Mouse (Mus musculus): ENCODE data around the gene Izumo4. TPM values are rescaled to one million over a fixed set of nuclear protein-coding genes. Genes with fewer than 3 reads are reported as not detected.

Izumo4 gene
- polyA plus RNA-seq, 1 experiment from 2014 or later = 12.2 TPM

DNA sequence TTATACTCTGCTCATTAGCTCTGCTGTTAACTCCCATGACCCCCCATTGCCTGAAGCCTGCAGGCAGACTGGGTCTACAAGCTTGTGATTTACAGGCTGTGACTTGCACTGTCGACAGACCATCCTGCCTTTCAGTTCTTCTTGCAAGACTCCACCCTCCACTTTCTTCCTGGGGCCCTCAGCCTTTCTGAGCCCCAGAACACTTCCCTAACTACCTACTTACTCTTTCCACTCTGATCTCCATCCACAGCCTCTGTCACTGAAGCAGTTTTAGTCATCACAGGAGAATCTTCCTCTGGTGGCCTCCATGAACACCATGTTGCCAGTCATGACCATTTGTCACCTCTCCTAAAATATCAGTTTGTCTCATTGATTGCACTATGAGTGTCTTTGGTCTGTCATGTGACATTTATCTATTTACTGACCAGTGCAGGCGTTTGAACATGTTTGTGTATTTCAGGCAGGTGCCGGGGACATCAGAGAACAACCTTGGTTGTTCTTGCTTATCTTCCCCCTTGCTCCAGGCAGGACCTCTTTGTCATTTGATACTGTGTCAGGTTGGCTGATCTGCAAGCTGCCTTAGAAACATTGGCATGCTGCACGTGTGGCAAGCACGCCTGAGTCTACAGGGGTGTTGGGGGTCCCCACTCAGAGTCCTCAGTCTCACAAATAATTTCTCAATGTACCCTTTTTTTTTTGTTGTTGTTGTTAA is 38.3 kb upstream of the Izumo4 start:
- H3K27ac ChIP-seq (ENCODE audit: low read depth, low read length) = peak overlapping the region; percentile 70; the same call in 1 of the 2 replicates
- 27% methylated on average over 5 of the region's 5 CpGs for whole genome bisulfite sequencing

GRCm38 (mm10) chr10:80664197-80665015 is 37.6 kb upstream of the Izumo4 start:
- H3K9me3 ChIP-seq (ENCODE audit: control insufficient read depth) = no peaks in the 10 kb centered on the region
- H3K36me3 ChIP-seq (ENCODE audit: control insufficient read depth, insufficient read depth) = peaks cover 36% of the 10 kb centered on the region
- no peak overlapping the region for H3K9ac ChIP-seq (ENCODE audit: low read depth, low read length)
- peaks cover 4% of the 10 kb centered on the region; the same call in 1 of the 2 replicates for H3K4me1 ChIP-seq (replicated peaks; ENCODE audit: control insufficient read depth, insufficient read depth, low read length)
- H3K27ac ChIP-seq (ENCODE audit: low read depth, low read length) = peak overlapping the region; percentile 70
- H3K4me3 ChIP-seq (ENCODE audit: low read depth, low read length) = peak overlapping the region; percentile 14; the same call in 1 of the 2 replicates
- H3K4me2 ChIP-seq (replicated peaks; ENCODE audit: low read depth) = peak overlapping the region; percentile 55
- no peaks in the 10 kb centered on the region for H3K27me3 ChIP-seq (replicated peaks; ENCODE audit: control insufficient read depth, insufficient read depth, low read length)
- TF ChIP-seq CTCF (IDR thresholded peaks at IDR 0.05; ENCODE audit: low read depth) = 0 out of 2 replicates have a peak, but pooled peaks have one; percentile 6
- WGBS = 6% methylated on average over 16 of the region's 16 CpGs
- peak; percentile 50 for ATAC-seq

More for the DNA sequence above, 38.3 kb upstream of the Izumo4 start:
- Histone ChIP-seq H3K4me2 (replicated peaks; ENCODE audit: low read depth) (no peak overlapping the region), H3K4me3 (ENCODE audit: low read depth, low read length) (no peak overlapping the region), H3K9me3 (ENCODE audit: control insufficient read depth) (no peaks in the 10 kb centered on the region), H3K9ac (ENCODE audit: low read depth, low read length) (no peak overlapping the region), H3K36me3 (ENCODE audit: control insufficient read depth, insufficient read depth) (peaks cover 28% of the 10 kb centered on the region), H3K27me3 (replicated peaks; ENCODE audit: control insufficient read depth, insufficient read depth, low read length) (no peaks in the 10 kb centered on the region), H3K4me1 (replicated peaks; ENCODE audit: control insufficient read depth, insufficient read depth, low read length) (peaks cover 7% of the 10 kb centered on the region; the same call in 1 of the 2 replicates)
- TF ChIP-seq CTCF (IDR thresholded peaks at IDR 0.05; ENCODE audit: low read depth) = no peak
- ATAC-seq = no peak

DNA sequence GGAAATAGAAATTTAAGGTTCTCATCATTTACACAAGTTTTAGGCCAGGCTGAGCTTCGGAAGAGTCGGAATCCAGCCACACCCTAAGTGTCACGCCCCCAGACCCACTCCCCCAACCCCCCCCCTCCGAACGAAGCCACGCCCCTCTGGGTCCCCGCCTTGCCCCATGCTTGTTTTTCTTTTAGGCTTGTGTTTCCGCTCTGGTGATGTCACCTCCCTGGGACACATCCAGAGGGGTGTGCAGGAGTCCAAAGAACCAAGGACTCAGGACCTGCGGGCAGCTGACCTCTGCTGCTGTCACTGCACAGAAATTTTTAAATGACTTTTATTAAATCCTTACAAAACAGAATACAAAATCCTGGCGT is 37.0 kb upstream of the Izumo4 start:
- peaks cover 41% of the 10 kb centered on the region for H3K36me3 ChIP-seq (ENCODE audit: control insufficient read depth, insufficient read depth)
- H3K27ac ChIP-seq (ENCODE audit: low read depth, low read length) = peak overlapping the region; percentile 70
- H3K9ac ChIP-seq (ENCODE audit: low read depth, low read length) = no peak overlapping the region
- 14% methylated on average over 10 of the region's 10 CpGs for WGBS
- no peak for TF ChIP-seq CTCF (IDR thresholded peaks at IDR 0.05; ENCODE audit: low read depth)
- H3K4me2 ChIP-seq (replicated peaks; ENCODE audit: low read depth) = peak overlapping the region; percentile 55
- no peaks in the 10 kb centered on the region for H3K27me3 ChIP-seq (replicated peaks; ENCODE audit: control insufficient read depth, insufficient read depth, low read length)
- peak overlapping the region; percentile 14; the same call in 1 of the 2 replicates for H3K4me3 ChIP-seq (ENCODE audit: low read depth, low read length)
- peak; percentile 46; the same call in 1 of the 2 replicates for ATAC-seq
- H3K9me3 ChIP-seq (ENCODE audit: control insufficient read depth) = no peaks in the 10 kb centered on the region
- peaks cover 4% of the 10 kb centered on the region; the same call in 1 of the 2 replicates for H3K4me1 ChIP-seq (replicated peaks; ENCODE audit: control insufficient read depth, insufficient read depth, low read length)

DNA sequence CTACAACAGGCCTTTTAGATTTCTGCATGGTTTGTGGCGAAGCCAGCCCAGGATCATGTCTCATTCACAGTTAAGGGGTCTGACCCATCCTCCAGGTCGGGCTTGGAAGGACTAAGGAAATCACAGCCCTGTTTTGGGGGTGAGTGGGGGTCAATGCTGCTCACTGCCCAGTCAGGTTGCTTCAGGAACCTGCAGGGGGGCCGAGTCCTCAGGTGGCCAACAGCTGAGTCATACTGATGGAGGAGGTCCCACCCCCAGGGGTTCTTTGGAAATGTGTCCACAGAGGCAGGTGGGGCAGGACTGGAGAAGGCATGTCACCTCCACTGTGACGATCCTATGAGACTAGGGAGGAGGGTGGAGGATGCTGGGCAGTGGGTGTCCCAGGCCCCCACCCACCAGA is 36.5 kb upstream of the Izumo4 start:
- H3K27ac ChIP-seq (ENCODE audit: low read depth, low read length) = peak overlapping the region; percentile 70
- no peak overlapping the region for H3K4me3 ChIP-seq (ENCODE audit: low read depth, low read length)
- no peaks in the 10 kb centered on the region for H3K9me3 ChIP-seq (ENCODE audit: control insufficient read depth)
- H3K9ac ChIP-seq (ENCODE audit: low read depth, low read length) = no peak overlapping the region
- WGBS = 52% methylated on average over 4 of the region's 4 CpGs
- peaks cover 4% of the 10 kb centered on the region; the same call in 1 of the 2 replicates for H3K4me1 ChIP-seq (replicated peaks; ENCODE audit: control insufficient read depth, insufficient read depth, low read length)
- H3K27me3 ChIP-seq (replicated peaks; ENCODE audit: control insufficient read depth, insufficient read depth, low read length) = no peaks in the 10 kb centered on the region
- peak overlapping the region; percentile 13; the same call in 1 of the 2 replicates for H3K4me2 ChIP-seq (replicated peaks; ENCODE audit: low read depth)
- H3K36me3 ChIP-seq (ENCODE audit: control insufficient read depth, insufficient read depth) = peaks cover 46% of the 10 kb centered on the region
- ATAC-seq = no peak
- no peak for TF ChIP-seq CTCF (IDR thresholded peaks at IDR 0.05; ENCODE audit: low read depth)

DNA sequence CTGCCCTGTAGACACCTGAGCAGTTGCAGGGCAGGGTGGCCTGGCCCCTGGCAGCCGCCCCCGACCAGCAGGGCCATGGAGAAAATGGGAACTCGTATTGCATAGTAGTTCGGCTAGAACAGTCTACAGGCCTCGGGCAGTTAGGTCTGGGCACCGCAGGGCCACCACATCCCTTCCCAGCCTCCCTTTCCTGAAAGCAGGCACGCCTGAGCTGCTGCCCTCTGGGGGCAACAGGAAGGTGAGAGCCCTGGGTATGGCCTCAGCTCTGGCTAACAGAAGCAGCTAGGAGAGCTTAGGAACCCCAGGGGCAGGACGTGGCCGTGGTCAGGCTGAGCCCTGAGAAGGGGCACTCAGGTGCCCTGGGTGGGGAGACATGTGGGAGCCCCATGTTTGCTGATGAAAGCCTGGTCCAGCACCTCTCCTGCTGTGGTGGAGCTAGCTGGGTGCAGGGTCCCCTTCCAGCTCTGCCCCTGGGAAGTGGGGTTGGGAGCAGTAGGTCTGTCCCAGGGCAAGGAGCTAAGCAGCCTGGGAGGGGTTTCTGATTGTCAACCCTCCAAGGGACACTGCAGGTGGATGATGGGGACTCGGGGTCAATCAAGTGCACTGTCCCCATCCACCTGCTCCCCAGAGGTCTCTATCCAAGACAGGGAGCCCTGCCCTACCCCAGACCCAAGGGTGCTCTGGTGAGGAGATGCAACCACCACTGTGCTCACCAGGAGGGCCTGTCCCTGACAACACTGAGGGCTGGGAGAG is 35.8 kb upstream of the Izumo4 start:
- Histone ChIP-seq H3K9me3 (ENCODE audit: control insufficient read depth) (no peaks in the 10 kb centered on the region), H3K27ac (ENCODE audit: low read depth, low read length) (no peak overlapping the region), H3K4me3 (ENCODE audit: low read depth, low read length) (no peak overlapping the region), H3K4me2 (replicated peaks; ENCODE audit: low read depth) (no peak overlapping the region), H3K36me3 (ENCODE audit: control insufficient read depth, insufficient read depth) (peaks cover 53% of the 10 kb centered on the region), H3K27me3 (replicated peaks; ENCODE audit: control insufficient read depth, insufficient read depth, low read length) (no peaks in the 10 kb centered on the region), H3K4me1 (replicated peaks; ENCODE audit: control insufficient read depth, insufficient read depth, low read length) (peaks cover 4% of the 10 kb centered on the region; the same call in 1 of the 2 replicates), H3K9ac (ENCODE audit: low read depth, low read length) (no peak overlapping the region)
- WGBS = 78% methylated on average over 10 of the region's 10 CpGs
- ATAC-seq = no peak
- no peak for TF ChIP-seq CTCF (IDR thresholded peaks at IDR 0.05; ENCODE audit: low read depth)
